Mouse (Mus musculus): ENCODE measurements at regions not wholly inside any gene's neighbourhood (a gene's known extent, or its start where the extent isn't known, plus 50 kb on each side); places are given as distances from the start of the nearest gene placed in this dataset.

- H3K9me3 ChIP-seq (replicated peaks; ENCODE audit: control insufficient read depth, low read length): peaks cover 5% of the 10 kb centered on the region; the same call in 1 of the 2 replicates
- DNase-seq (ENCODE audit: low spot score): no peak
- no peak overlapping the region for H3K4me2 ChIP-seq (ENCODE audit: low read length)
- 87% methylated on average over 3 of the region's 3 CpGs for WGBS
- H3K4me3 ChIP-seq (ENCODE audit: low read depth, low read length): no peak overlapping the region
- H3K27me3 ChIP-seq (replicated peaks; ENCODE audit: control insufficient read depth, insufficient read depth, low read length): peaks cover 10% of the 10 kb centered on the region
- H3K9ac ChIP-seq (ENCODE audit: low read length): no peak overlapping the region
- H3K27ac ChIP-seq (ENCODE audit: low read depth, low read length): no peak overlapping the region
- H3K4me1 ChIP-seq (ENCODE audit: control insufficient read depth, insufficient read depth, low read length): 0 out of 2 replicates have a peak, but pooled peaks cover 6% of the 10 kb centered on the region
- no peak for ATAC-seq
- H3K36me3 ChIP-seq (ENCODE audit: control insufficient read depth, insufficient read depth, low read length): no peaks in the 10 kb centered on the region
These were observed 61.2 kb upstream of the Cpm start for GRCm38 (mm10) chr10:117568138-117568387.

DNA sequence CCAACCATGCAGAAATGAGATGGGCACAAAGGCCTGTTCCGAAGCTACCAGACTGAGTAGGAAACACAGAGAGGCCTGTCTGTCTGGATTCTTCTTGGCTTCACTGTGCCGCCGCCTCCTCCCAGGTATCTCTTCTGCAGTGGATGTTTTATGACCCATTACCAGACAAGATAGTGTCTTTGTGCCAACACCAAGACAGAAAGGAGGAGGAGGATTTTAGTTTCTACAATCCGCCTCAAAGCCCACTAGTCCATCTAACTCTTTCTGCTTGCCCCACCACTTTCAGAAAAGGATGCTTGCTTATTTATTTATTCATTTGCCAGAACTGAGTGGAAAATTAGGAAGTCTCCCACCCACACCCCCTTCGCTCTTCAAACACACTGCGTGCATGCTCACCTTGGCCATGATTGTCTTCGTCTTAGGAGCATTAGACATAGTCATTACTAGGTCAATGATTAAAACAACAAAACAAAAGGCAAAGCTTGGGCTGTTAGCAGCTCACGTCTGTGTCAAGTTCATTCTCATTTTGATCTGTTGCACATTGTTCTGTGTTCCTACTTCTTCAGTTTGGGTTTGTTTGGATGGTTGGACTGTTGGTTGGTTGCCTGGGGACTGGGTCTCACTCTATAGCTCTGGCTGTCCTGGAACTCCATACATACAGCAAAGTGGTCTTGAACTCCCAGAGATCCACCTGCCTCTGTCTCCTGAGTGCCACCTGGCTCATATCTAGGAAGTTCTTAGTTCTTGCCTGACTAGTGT is 61.7 kb upstream of the Cpm start:
- Histone ChIP-seq H3K9me3 (replicated peaks; ENCODE audit: control insufficient read depth, low read length) (peaks cover 5% of the 10 kb centered on the region; the same call in 1 of the 2 replicates), H3K27me3 (replicated peaks; ENCODE audit: control insufficient read depth, insufficient read depth, low read length) (peaks cover 7% of the 10 kb centered on the region), H3K9ac (ENCODE audit: low read length) (no peak overlapping the region), H3K4me2 (ENCODE audit: low read length) (no peak overlapping the region), H3K4me3 (ENCODE audit: low read depth, low read length) (no peak overlapping the region), H3K27ac (ENCODE audit: low read depth, low read length) (no peak overlapping the region), H3K36me3 (ENCODE audit: control insufficient read depth, insufficient read depth, low read length) (no peaks in the 10 kb centered on the region), H3K4me1 (ENCODE audit: control insufficient read depth, insufficient read depth, low read length) (0 out of 2 replicates have a peak, but pooled peaks cover 6% of the 10 kb centered on the region)
- 94% methylated on average over 8 of the region's 8 CpGs for WGBS
- ATAC-seq (no peak), DNase-seq (ENCODE audit: low spot score) (no peak)

- 0 out of 2 replicates have a peak, but pooled peaks cover 3% of the 10 kb centered on the region for H3K27me3 ChIP-seq (replicated peaks; ENCODE audit: control insufficient read depth, insufficient read depth, low read length)
- no peaks in the 10 kb centered on the region for H3K36me3 ChIP-seq (ENCODE audit: control insufficient read depth, insufficient read depth, low read length)
- DNase-seq (ENCODE audit: low spot score) (no peak), ATAC-seq (no peak)
- no peak overlapping the region for H3K27ac ChIP-seq (ENCODE audit: low read depth, low read length)
- peaks cover 5% of the 10 kb centered on the region; the same call in 1 of the 2 replicates for H3K9me3 ChIP-seq (replicated peaks; ENCODE audit: control insufficient read depth, low read length)
- H3K4me1 ChIP-seq (ENCODE audit: control insufficient read depth, insufficient read depth, low read length): 0 out of 2 replicates have a peak, but pooled peaks cover 5% of the 10 kb centered on the region
- H3K4me3 ChIP-seq (ENCODE audit: low read depth, low read length): no peak overlapping the region
- 93% methylated on average over 8 of the region's 8 CpGs for WGBS
- no peak overlapping the region for H3K4me2 ChIP-seq (ENCODE audit: low read length)
- no peak overlapping the region for H3K9ac ChIP-seq (ENCODE audit: low read length)
These were observed 62.5 kb upstream of the Cpm start for GRCm38 (mm10) chr10:117566648-117567378.

DNA sequence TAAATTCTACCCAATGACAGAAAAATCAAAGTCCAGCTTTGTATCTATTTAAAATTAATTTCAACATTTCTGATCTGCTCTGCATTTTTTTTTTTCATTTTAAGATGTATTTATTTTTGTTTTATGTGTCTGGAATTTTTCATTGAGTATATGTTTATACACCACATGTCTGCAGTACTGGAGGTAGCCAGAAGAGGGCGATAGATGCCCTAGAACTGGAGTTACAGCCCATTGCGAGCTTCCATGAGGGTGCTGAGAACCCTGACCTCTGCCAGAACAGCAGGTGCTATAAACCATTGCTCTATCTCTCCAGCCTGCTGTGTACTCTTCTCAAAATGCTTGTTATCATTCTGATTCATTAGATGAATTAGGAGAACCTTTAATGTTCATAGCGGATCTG is 63.1 kb upstream of the Cpm start:
- H3K4me3 ChIP-seq (ENCODE audit: low read depth, low read length): no peak overlapping the region
- peaks cover 5% of the 10 kb centered on the region; the same call in 1 of the 2 replicates for H3K9me3 ChIP-seq (replicated peaks; ENCODE audit: control insufficient read depth, low read length)
- 85% methylated on average over 3 of the region's 3 CpGs for WGBS
- ATAC-seq: no peak
- no peaks in the 10 kb centered on the region for H3K36me3 ChIP-seq (ENCODE audit: control insufficient read depth, insufficient read depth, low read length)
- H3K4me1 ChIP-seq (ENCODE audit: control insufficient read depth, insufficient read depth, low read length): 0 out of 2 replicates have a peak, but pooled peaks cover under 1% of the 10 kb centered on the region
- H3K4me2 ChIP-seq (ENCODE audit: low read length): no peak overlapping the region
- no peak for DNase-seq (ENCODE audit: low spot score)
- H3K27ac ChIP-seq (ENCODE audit: low read depth, low read length): no peak overlapping the region
- no peak overlapping the region for H3K9ac ChIP-seq (ENCODE audit: low read length)
- no peaks in the 10 kb centered on the region for H3K27me3 ChIP-seq (replicated peaks; ENCODE audit: control insufficient read depth, insufficient read depth, low read length)

GRCm38 (mm10) chr10:117565529-117566086 is 63.7 kb upstream of the Cpm start:
- ATAC-seq (no peak), DNase-seq (ENCODE audit: low spot score) (no peak)
- no peak overlapping the region for H3K27ac ChIP-seq (ENCODE audit: low read depth, low read length)
- no peaks in the 10 kb centered on the region for H3K4me1 ChIP-seq (ENCODE audit: control insufficient read depth, insufficient read depth, low read length)
- no peak overlapping the region for H3K4me3 ChIP-seq (ENCODE audit: low read depth, low read length)
- H3K9ac ChIP-seq (ENCODE audit: low read length): no peak overlapping the region
- no peaks in the 10 kb centered on the region for H3K36me3 ChIP-seq (ENCODE audit: control insufficient read depth, insufficient read depth, low read length)
- no peaks in the 10 kb centered on the region for H3K27me3 ChIP-seq (replicated peaks; ENCODE audit: control insufficient read depth, insufficient read depth, low read length)
- no peak overlapping the region for H3K4me2 ChIP-seq (ENCODE audit: low read length)
- peaks cover 5% of the 10 kb centered on the region; the same call in 1 of the 2 replicates for H3K9me3 ChIP-seq (replicated peaks; ENCODE audit: control insufficient read depth, low read length)
- 92% methylated on average over 4 of the region's 4 CpGs for WGBS

- H3K4me1 ChIP-seq (ENCODE audit: control insufficient read depth, insufficient read depth, low read length): no peaks in the 10 kb centered on the region
- no peaks in the 10 kb centered on the region for H3K36me3 ChIP-seq (ENCODE audit: control insufficient read depth, insufficient read depth, low read length)
- DNase-seq (ENCODE audit: low spot score) (no peak), ATAC-seq (no peak)
- no peaks in the 10 kb centered on the region for H3K27me3 ChIP-seq (replicated peaks; ENCODE audit: control insufficient read depth, insufficient read depth, low read length)
- no peak overlapping the region for H3K27ac ChIP-seq (ENCODE audit: low read depth, low read length)
- no peak overlapping the region for H3K4me2 ChIP-seq (ENCODE audit: low read length)
- WGBS: 95% methylated on average over 3 of the region's 3 CpGs
- H3K4me3 ChIP-seq (ENCODE audit: low read depth, low read length): no peak overlapping the region
- no peak overlapping the region for H3K9ac ChIP-seq (ENCODE audit: low read length)
- H3K9me3 ChIP-seq (replicated peaks; ENCODE audit: control insufficient read depth, low read length): peaks cover 5% of the 10 kb centered on the region; the same call in 1 of the 2 replicates
These were observed 64.2 kb upstream of the Cpm start for GRCm38 (mm10) chr10:117565110-117565509.

DNA sequence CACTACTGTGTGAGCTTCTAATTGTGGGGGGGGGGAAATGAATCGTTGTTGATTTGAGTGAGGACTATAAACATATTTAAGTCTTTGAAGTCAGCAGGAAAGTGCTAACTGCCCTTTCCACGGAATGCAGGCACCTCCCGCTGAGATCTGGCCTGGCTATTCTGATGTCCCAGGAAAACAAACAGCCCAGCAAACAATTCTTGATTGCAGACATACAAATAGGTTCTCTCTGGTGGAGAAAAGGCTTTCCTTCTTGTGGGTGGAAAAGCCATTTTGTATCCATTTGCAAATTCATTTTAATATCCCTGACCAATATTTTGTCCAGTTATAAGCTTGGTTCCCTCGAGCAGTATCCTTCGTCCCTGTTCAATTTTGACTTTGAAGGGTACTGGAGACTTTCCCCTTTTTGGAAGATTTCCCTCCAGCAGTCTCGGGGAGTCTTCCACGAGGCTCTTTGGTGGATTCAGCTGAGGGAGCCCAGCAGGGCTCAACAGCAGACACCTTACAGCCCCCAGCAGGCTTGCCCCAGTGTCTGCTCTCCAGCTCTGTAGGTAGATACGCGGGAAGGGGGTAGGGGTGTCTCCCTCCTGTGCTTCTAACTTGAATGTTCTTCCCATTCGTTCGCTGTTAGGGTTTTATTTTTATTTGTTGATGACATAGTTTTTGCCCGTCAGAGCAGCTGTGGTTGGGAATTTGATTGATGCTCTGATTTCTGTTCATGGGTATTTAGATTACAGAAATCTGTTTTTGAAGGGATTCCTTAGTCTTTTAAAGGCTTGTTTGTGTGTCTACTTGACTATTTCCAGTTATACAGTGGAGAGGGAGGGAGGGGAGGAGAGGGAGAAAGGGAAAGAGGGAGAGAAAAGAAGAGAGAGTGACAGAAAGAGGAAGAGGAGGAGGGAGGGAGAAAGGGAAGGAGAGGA is 64.9 kb upstream of the Cpm start:
- H3K4me3 ChIP-seq (ENCODE audit: low read depth, low read length): no peak overlapping the region
- no peaks in the 10 kb centered on the region for H3K36me3 ChIP-seq (ENCODE audit: control insufficient read depth, insufficient read depth, low read length)
- H3K4me1 ChIP-seq (ENCODE audit: control insufficient read depth, insufficient read depth, low read length): no peaks in the 10 kb centered on the region
- no peak for DNase-seq (ENCODE audit: low spot score)
- H3K9me3 ChIP-seq (replicated peaks; ENCODE audit: control insufficient read depth, low read length): peaks cover 5% of the 10 kb centered on the region; the same call in 1 of the 2 replicates
- H3K27ac ChIP-seq (ENCODE audit: low read depth, low read length): no peak overlapping the region
- ATAC-seq: no peak
- no peak overlapping the region for H3K9ac ChIP-seq (ENCODE audit: low read length)
- WGBS: 44% methylated on average over 12 of the region's 12 CpGs
- H3K4me2 ChIP-seq (ENCODE audit: low read length): no peak overlapping the region
- H3K27me3 ChIP-seq (replicated peaks; ENCODE audit: control insufficient read depth, insufficient read depth, low read length): no peaks in the 10 kb centered on the region

GRCm38 (mm10) chr10:117563429-117564117 is 65.7 kb upstream of the Cpm start:
- ATAC-seq: no peak
- DNase-seq (ENCODE audit: low spot score): no peak
- WGBS: 82% methylated on average over 8 of the region's 8 CpGs

More at GRCm38 (mm10) chr10:117563429-117564117, 65.7 kb upstream of the Cpm start:
- Histone ChIP-seq H3K9ac (ENCODE audit: low read length) (no peak overlapping the region), H3K9me3 (replicated peaks; ENCODE audit: control insufficient read depth, low read length) (peaks cover 5% of the 10 kb centered on the region; the same call in 1 of the 2 replicates), H3K4me1 (ENCODE audit: control insufficient read depth, insufficient read depth, low read length) (no peaks in the 10 kb centered on the region), H3K36me3 (ENCODE audit: control insufficient read depth, insufficient read depth, low read length) (no peaks in the 10 kb centered on the region), H3K27me3 (replicated peaks; ENCODE audit: control insufficient read depth, insufficient read depth, low read length) (no peaks in the 10 kb centered on the region), H3K27ac (ENCODE audit: low read depth, low read length) (no peak overlapping the region), H3K4me2 (ENCODE audit: low read length) (no peak overlapping the region), H3K4me3 (ENCODE audit: low read depth, low read length) (no peak overlapping the region)

Data from forebrain, embryonic 14.5 days (tissue).